Mouse (Mus musculus): ENCODE measurements around the gene Notch2.

GRCm38 (mm10) chr3:98027371-98027774, 14.0 kb downstream of the Notch2 start:
- TF ChIP-seq CTCF (IDR thresholded peaks at IDR 0.05; ENCODE audit: control insufficient read depth, insufficient read depth, low read length) (no peak), POLR2A (IDR thresholded peaks at IDR 0.05; ENCODE audit: borderline replicate concordance, control insufficient read depth, low read depth, low read length) (no peak)

Data from bone marrow, adult 2 months (tissue).